Mouse (Mus musculus): ENCODE measurements around the gene Tlr9. TPM values are rescaled to one million over a fixed set of nuclear protein-coding genes. Genes with fewer than 3 reads are reported as not detected.

Tlr9 gene
- polyA plus RNA-seq (2016; fragmentation: Nextera tagmentation; extraction: Ambion mirVana): not detected in 2 replicates

DNA sequence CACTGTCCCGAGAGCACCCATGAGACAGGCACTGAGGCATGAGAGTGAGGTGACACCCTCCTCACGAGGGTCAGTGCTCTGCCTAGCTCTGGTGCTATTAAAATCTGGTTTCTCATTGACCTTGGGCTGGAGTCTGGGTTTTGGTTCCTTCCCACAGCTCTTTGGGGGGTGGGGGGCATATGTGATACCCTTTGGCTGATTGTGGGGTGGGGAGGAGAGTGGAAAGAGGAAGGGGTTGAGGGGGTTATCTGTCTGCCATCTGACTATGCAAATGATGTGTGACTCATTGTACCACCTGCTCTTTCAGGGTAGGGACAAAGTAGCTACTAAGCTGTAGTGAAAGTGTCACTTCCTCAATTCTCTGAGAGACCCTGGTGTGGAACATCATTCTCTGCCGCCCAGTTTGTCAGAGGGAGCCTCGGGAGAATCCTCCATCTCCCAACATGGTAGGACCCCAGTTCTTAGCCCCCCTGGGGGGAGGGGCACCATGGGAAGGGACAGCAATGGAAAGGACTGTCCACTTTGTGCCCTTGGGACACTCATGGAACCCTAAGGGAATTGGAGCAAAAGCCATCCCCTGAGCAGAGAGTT lies at the start of gene Tlr9:
Tlr9 (plus strand) TSS at position 338 of the 591 bp plus-strand sequence.
- WGBS: 73% methylated on average over 4 of the region's 4 CpGs
- DNase-seq (ENCODE audit: low spot score): no peak
- no peak within 1 kb of the TSS for H3K4me3 ChIP-seq

DNA sequence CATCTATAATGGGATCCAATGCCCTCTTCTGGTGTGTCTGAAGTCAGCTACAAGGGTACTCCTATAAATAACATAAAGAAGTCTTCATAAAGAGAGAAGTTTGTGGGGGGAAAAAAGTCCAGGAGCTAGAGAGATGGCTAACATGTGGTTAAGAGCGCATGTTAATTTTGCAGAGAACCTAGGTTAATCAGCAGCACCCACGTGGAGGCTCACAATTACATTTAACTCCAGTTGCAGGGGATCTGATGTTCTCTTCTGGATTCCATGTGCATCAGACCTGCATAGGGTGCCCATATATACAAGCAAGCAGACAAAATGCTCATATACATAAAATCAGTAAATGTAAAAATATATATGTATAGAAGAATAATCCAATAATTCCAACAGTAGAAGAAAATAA lies 49.0 kb upstream of the Tlr9 start:
- Histone ChIP-seq H3K27me3 (ENCODE audit: insufficient read depth, poor library complexity, severe bottlenecking) (no peaks in the 10 kb centered on the region), H3K36me3 (peaks cover 26% of the 10 kb centered on the region), H3K4me1 (peaks cover 23% of the 10 kb centered on the region), H3K27ac (no peak overlapping the region), H3K9me3 (no peaks in the 10 kb centered on the region), H3K4me3 (peak overlapping the region; percentile 78)
- 73% methylated on average over 2 of the region's 2 CpGs for WGBS
- no peak for DNase-seq (ENCODE audit: low spot score)

More for the DNA sequence above, at the start of gene Tlr9:
- Histone ChIP-seq H3K36me3 (no peaks in the 10 kb centered on the region), H3K9me3 (no peaks in the 10 kb centered on the region), H3K27me3 (ENCODE audit: insufficient read depth, poor library complexity, severe bottlenecking) (peaks cover 48% of the 10 kb centered on the region), H3K27ac (no peak within 1 kb of the TSS), H3K4me1 (peaks cover 14% of the 10 kb centered on the region)

DNA sequence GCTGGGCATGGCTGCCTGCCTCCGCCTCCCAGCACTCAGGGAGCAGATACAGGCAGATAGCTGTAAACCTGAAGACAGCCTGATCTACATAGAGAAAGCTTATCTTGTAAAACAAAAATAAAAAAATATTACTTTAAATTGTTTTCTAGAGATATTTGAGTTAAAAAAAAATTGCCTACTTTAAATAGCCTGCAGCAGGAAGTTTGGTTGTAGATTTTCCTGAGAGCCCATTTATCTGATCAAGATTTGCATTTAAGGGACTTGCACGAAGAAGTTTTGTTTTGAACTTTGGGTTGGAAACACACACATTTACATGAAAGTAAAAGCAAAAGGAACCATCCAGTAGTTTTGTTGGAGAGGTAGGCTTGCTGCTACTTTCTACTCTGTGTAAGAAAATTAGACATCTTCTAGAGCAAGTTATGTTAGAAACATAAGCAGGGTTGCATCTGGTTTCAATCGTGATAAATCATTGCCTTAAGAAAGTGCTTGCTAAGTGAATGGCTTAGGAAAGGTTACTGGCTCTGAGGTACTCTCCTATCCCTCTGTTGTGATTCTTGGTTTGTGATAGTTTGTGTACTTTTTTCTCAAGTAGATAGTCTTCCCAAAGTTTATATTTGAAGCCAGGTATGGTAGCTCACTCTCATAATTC lies 46.7 kb upstream of the Tlr9 start:
- DNase-seq (ENCODE audit: low spot score): no peak
- no peak overlapping the region for H3K4me3 ChIP-seq
- peaks cover 49% of the 10 kb centered on the region for H3K36me3 ChIP-seq
- no peaks in the 10 kb centered on the region for H3K9me3 ChIP-seq
- H3K27ac ChIP-seq: no peak overlapping the region
- H3K27me3 ChIP-seq (ENCODE audit: insufficient read depth, poor library complexity, severe bottlenecking): no peaks in the 10 kb centered on the region
- H3K4me1 ChIP-seq: peaks cover 13% of the 10 kb centered on the region
- WGBS: 68% methylated on average over 3 of the region's 3 CpGs

DNA sequence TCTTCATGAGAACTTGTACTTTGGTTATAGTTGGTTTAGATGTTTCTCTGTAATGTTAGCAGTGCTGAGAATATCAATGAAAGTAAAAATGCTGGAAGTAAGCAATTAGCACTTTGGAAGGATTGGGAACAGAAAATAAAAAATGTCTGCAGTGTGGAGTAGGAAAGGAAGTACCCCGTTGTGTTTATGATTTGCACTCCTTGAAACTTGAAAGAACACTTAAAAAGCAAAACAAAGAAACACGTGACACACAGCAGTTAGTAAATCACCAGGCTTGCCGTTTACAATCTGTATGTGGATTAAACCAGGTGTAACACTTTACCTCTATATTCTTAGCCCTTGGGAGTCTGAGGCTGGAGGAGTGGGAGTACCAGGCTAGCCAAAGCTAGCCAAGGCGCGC lies 45.6 kb upstream of the Tlr9 start:
- Histone ChIP-seq H3K27me3 (ENCODE audit: insufficient read depth, poor library complexity, severe bottlenecking) (no peaks in the 10 kb centered on the region), H3K27ac (no peak overlapping the region), H3K36me3 (peaks cover 60% of the 10 kb centered on the region), H3K4me3 (no peak overlapping the region), H3K9me3 (no peaks in the 10 kb centered on the region), H3K4me1 (peaks cover 13% of the 10 kb centered on the region)
- WGBS: 92% methylated on average over 5 of the region's 5 CpGs
- no peak for DNase-seq (ENCODE audit: low spot score)

- no peaks in the 10 kb centered on the region for H3K27me3 ChIP-seq (ENCODE audit: insufficient read depth, poor library complexity, severe bottlenecking)
- H3K27ac ChIP-seq: no peak overlapping the region
- no peak for DNase-seq (ENCODE audit: low spot score)
- H3K4me1 ChIP-seq: peaks cover 13% of the 10 kb centered on the region
- peaks cover 70% of the 10 kb centered on the region for H3K36me3 ChIP-seq
- WGBS: 94% methylated on average over 6 of the region's 6 CpGs
- H3K9me3 ChIP-seq: no peaks in the 10 kb centered on the region
- no peak overlapping the region for H3K4me3 ChIP-seq
Measured at GRCm38 (mm10) chr9:106177799-106178198, 44.6 kb upstream of the Tlr9 start.

GRCm38 (mm10) chr9:106179454-106179853 lies 42.9 kb upstream of the Tlr9 start:
- Histone ChIP-seq H3K4me3 (no peak overlapping the region), H3K36me3 (peaks cover 87% of the 10 kb centered on the region), H3K9me3 (no peaks in the 10 kb centered on the region), H3K27ac (no peak overlapping the region), H3K4me1 (no peaks in the 10 kb centered on the region; the same call in 1 of the 2 replicates), H3K27me3 (ENCODE audit: insufficient read depth, poor library complexity, severe bottlenecking) (no peaks in the 10 kb centered on the region)
- 82% methylated on average over 2 of the region's 2 CpGs for WGBS
- no peak for DNase-seq (ENCODE audit: low spot score)

DNA sequence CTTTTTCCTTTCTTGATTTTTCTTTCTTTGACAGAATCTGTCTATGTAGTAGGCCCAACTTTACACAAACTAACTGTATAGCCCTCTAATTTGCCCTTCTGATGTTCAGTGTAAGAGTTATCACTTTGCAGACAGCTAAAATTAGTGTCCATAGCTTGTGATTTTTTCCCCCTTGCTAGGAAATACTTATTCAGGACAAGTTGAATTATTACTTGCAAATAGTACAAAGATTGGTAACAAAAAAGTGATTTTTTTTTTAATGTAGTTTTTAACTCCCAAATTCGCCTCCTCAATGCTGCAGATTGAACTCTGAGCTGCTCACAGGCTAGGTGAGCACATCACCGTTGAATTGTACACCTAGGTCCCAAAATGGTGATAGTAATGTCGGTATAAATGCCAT lies 42.4 kb upstream of the Tlr9 start:
- H3K4me1 ChIP-seq: no peaks in the 10 kb centered on the region; the same call in 1 of the 2 replicates
- DNase-seq (ENCODE audit: low spot score): no peak
- H3K27me3 ChIP-seq (ENCODE audit: insufficient read depth, poor library complexity, severe bottlenecking): no peaks in the 10 kb centered on the region
- peaks cover 92% of the 10 kb centered on the region for H3K36me3 ChIP-seq
- H3K9me3 ChIP-seq: no peaks in the 10 kb centered on the region
- no peak overlapping the region for H3K27ac ChIP-seq
- WGBS: 93% methylated on average over 3 of the region's 3 CpGs
- H3K4me3 ChIP-seq: no peak overlapping the region

DNA sequence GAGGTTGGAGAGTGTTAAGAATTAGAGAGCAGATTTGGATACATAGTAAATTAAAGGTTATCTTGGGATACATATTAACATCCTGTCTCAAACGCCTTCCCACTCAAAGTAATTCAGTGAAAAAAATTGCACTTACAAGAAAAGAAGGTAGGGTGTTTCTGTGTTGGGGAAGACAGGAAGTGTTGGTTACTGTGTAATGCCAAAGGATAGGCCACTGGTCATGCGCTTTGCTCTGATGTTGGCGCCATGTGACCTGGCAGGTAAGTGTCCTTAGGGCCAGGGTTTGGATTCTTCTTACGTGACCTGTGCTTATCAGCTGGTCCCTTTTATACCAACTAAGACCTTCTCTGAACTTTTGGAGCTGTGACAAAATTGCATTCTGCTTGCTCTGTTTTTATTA lies 40.3 kb upstream of the Tlr9 start:
- whole genome bisulfite sequencing: 92% methylated on average over 4 of the region's 4 CpGs
- no peak for DNase-seq (ENCODE audit: low spot score)
- H3K9me3 ChIP-seq: no peaks in the 10 kb centered on the region
- peaks cover 99% of the 10 kb centered on the region for H3K36me3 ChIP-seq
- no peaks in the 10 kb centered on the region for H3K27me3 ChIP-seq (ENCODE audit: insufficient read depth, poor library complexity, severe bottlenecking)
- H3K4me3 ChIP-seq: no peak overlapping the region
- no peak overlapping the region for H3K27ac ChIP-seq
- H3K4me1 ChIP-seq: no peaks in the 10 kb centered on the region

- H3K4me3 ChIP-seq: no peak overlapping the region
- no peak for DNase-seq (ENCODE audit: low spot score)
- H3K27ac ChIP-seq: no peak overlapping the region
- no peaks in the 10 kb centered on the region for H3K4me1 ChIP-seq
- H3K9me3 ChIP-seq: no peaks in the 10 kb centered on the region
- WGBS: 91% methylated on average over 5 of the region's 5 CpGs
- peaks cover 99% of the 10 kb centered on the region for H3K36me3 ChIP-seq
- no peaks in the 10 kb centered on the region for H3K27me3 ChIP-seq (ENCODE audit: insufficient read depth, poor library complexity, severe bottlenecking)
Measured at GRCm38 (mm10) chr9:106183996-106184395, 38.4 kb upstream of the Tlr9 start.

DNA sequence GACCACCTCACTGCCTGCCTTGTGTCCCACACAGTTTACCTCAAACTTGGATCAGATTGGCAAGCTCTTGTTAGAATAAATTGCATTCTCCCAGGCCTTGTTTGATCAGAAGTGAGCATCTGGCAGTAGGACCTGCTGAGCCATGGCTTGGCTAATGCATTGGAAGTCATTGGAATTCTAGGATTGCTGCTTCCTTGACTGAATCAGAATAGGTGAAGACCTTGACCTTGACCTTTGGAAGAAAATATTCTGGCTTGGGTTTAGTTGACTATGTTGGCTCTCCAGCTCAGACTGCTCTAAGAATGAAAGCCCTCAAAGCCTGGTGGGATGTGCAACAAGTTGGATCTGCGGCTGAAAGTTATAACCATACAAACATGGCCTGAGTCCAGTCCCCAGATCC lies 31.0 kb upstream of the Tlr9 start:
- DNase-seq (ENCODE audit: low spot score): no peak
- no peak overlapping the region for H3K27ac ChIP-seq
- 100% methylated on average over 1 of the region's 1 CpGs for WGBS
- H3K9me3 ChIP-seq: no peaks in the 10 kb centered on the region
- no peak overlapping the region for H3K4me3 ChIP-seq
- H3K4me1 ChIP-seq: no peaks in the 10 kb centered on the region
- H3K27me3 ChIP-seq (ENCODE audit: insufficient read depth, poor library complexity, severe bottlenecking): no peaks in the 10 kb centered on the region
- peaks cover 90% of the 10 kb centered on the region for H3K36me3 ChIP-seq

DNA sequence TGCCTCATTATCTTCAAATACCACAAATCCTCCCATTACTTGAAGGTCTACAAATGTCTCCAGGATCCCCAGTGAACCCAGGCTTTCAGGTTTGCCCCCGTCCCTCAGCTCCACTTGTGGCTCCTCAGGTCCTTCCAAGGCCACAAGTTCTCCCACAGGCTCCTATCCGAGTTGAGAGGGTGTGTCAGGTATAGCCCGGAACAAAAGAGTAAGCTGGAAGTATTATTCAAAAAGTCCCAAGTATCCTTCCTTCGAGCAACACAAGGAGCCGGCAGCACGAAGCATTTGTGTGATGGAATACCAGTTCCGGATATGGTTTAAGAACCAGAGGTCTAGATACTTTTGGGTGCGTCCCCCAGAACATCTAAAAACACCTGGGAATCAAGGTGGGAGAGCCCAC lies 30.4 kb upstream of the Tlr9 start:
- Histone ChIP-seq H3K27ac (no peak overlapping the region), H3K27me3 (ENCODE audit: insufficient read depth, poor library complexity, severe bottlenecking) (no peaks in the 10 kb centered on the region), H3K9me3 (no peaks in the 10 kb centered on the region), H3K4me3 (no peak overlapping the region), H3K36me3 (peaks cover 90% of the 10 kb centered on the region), H3K4me1 (no peaks in the 10 kb centered on the region)
- WGBS: 91% methylated on average over 8 of the region's 8 CpGs
- no peak for DNase-seq (ENCODE audit: low spot score)

DNA sequence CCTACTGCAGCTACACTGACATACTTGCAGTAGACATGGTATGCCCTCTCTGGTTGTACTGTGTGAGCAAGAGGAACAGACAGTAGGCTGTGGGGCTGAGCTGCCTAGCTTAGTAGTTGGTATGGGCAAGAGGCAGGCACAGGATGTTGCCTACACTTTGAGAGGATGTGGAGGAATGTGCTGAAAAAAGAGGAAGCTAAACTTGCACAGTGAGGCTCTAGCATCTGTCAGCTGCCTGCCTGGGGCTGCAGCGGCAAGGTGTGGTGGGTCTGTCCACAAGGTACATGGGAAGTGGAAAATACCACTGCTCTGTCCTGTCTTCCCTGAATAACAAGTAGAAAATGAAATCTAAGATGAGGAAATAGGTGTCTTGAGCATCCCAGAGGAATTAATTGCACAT lies 29.4 kb upstream of the Tlr9 start:
- Histone ChIP-seq H3K36me3 (peaks cover 88% of the 10 kb centered on the region), H3K4me1 (peaks cover 6% of the 10 kb centered on the region), H3K9me3 (no peaks in the 10 kb centered on the region), H3K27ac (no peak overlapping the region), H3K4me3 (no peak overlapping the region), H3K27me3 (ENCODE audit: insufficient read depth, poor library complexity, severe bottlenecking) (no peaks in the 10 kb centered on the region)
- 90% methylated on average over 1 of the region's 1 CpGs for WGBS
- DNase-seq (ENCODE audit: low spot score): no peak

DNA sequence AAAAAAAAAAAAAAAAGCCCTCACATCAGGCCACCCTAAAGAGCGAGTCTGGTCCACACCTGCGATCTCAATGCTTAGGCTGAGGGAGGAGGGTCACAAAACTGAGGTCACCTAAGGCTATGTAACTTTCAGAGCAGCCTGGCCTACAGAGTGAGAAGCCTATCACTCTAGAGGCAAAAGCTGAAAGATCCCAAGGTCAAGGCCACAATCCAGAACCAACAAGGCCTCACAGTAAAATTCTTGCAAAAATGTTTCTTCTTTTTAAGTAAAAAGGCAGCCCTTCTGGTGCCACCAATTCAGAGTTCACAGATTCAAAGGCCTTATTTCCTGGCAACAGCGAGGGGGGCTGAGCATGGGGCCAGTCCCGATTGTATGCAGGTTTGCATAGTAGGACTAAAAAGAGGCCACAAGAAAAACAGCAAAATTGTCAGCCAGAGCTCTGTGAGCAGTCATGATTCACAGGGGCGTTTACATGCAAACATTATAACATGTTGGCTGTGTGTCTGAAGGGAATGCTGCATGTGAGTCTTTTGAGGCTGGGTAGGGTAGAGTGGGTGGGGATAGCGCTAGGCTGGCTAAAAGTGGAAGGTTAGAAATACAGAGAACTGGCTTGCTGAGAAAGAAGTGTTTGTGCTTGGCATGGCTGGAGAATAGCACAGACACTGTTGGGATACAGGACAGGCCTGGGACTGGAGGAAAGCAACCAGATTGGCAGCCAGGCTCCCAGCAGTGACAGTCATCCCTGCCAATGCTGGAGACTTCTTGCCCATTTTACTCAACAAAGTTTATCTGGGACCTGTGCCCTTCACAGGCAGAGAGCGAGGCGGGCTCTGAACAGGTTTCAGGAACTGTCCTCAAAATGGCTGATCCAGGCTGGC lies 28.2 kb upstream of the Tlr9 start:
- peaks cover 15% of the 10 kb centered on the region for H3K4me1 ChIP-seq
- peaks cover 76% of the 10 kb centered on the region for H3K36me3 ChIP-seq
- 91% methylated on average over 8 of the region's 8 CpGs for WGBS
- no peak overlapping the region for H3K27ac ChIP-seq
- H3K4me3 ChIP-seq: no peak overlapping the region
- H3K27me3 ChIP-seq (ENCODE audit: insufficient read depth, poor library complexity, severe bottlenecking): no peaks in the 10 kb centered on the region
- DNase-seq (ENCODE audit: low spot score): no peak
- no peaks in the 10 kb centered on the region for H3K9me3 ChIP-seq
